Mouse (Mus musculus): ENCODE measurements around the gene Pnlip. TPM values are rescaled to one million over a fixed set of nuclear protein-coding genes. Genes with fewer than 3 reads are reported as not detected.

The Pnlip gene
- not detected for polyA plus RNA-seq (2021)

GRCm38 (mm10) chr19:58652198-58652597 lies at the start of gene Pnlip:
Gene Pnlip, plus strand, starts transcription at chr19:58652498.
- no peak for TF ChIP-seq CTCF (IDR thresholded peaks at IDR 0.05)
- CTCF ChIA-PET: no interaction called here
- in situ Hi-C loops (cut with MboI; ENCODE audit: low pct_unique_long_range_greater_than_20kb): no loop called here
- H3K27me3 ChIP-seq: peaks cover 8% of the 10 kb centered on the region
- no peak for ATAC-seq
- no peak for DNase-seq (ENCODE audit: low read depth, low spot score)
- POLR2A ChIA-PET: no interaction called here

- in situ Hi-C loops (cut with MboI; ENCODE audit: low pct_unique_long_range_greater_than_20kb): no loop called here
- no peak for TF ChIP-seq CTCF (IDR thresholded peaks at IDR 0.05)
- ATAC-seq: peak; percentile 65
- CTCF ChIA-PET: no interaction called here
- POLR2A ChIA-PET: no interaction called here
- no peak for DNase-seq (ENCODE audit: low read depth, low spot score)
- H3K27me3 ChIP-seq: peaks cover 21% of the 10 kb centered on the region
Measured at GRCm38 (mm10) chr19:58609716-58610115, 42.6 kb upstream of the Pnlip start.

GRCm38 (mm10) chr19:58612745-58613144 lies 39.6 kb upstream of the Pnlip start:
- ATAC-seq (no peak), DNase-seq (ENCODE audit: low read depth, low spot score) (no peak)
- peaks cover 24% of the 10 kb centered on the region for H3K27me3 ChIP-seq
- in situ Hi-C loops (cut with MboI; ENCODE audit: low pct_unique_long_range_greater_than_20kb): no loop called here
- CTCF ChIA-PET: no interaction called here
- TF ChIP-seq CTCF (IDR thresholded peaks at IDR 0.05): no peak
- POLR2A ChIA-PET: no interaction called here

- peaks cover 24% of the 10 kb centered on the region for H3K27me3 ChIP-seq
- DNase-seq (ENCODE audit: low read depth, low spot score) (no peak), ATAC-seq (no peak)
- POLR2A ChIA-PET: no interaction called here
- CTCF ChIA-PET: interaction anchor here (1.1 kb wide), 1 partner anchor 10 kb away, joined by 4 read pairs; no protein-coding TSS in a partner anchor
- in situ Hi-C loops (cut with MboI; ENCODE audit: low pct_unique_long_range_greater_than_20kb): no loop called here
- TF ChIP-seq CTCF (IDR thresholded peaks at IDR 0.05): no peak
Measured at GRCm38 (mm10) chr19:58616606-58617005, 35.7 kb upstream of the Pnlip start.

- in situ Hi-C loops (cut with MboI; ENCODE audit: low pct_unique_long_range_greater_than_20kb): loop anchor here (5.0 to 10.0 kb wide), 5 partner anchors 53 to 966 kb away; no protein-coding TSS in a partner anchor
- DNase-seq (ENCODE audit: low read depth, low spot score): no peak
- no peak for ATAC-seq
- H3K27me3 ChIP-seq: peaks cover 15% of the 10 kb centered on the region
- CTCF ChIA-PET: interaction anchor here (1.6 kb wide), 1 partner anchor 28 kb away, joined by 4 read pairs; no protein-coding TSS in a partner anchor
- no peak for TF ChIP-seq CTCF (IDR thresholded peaks at IDR 0.05)
- POLR2A ChIA-PET: interaction anchor here (0.7 kb wide), 1 partner anchor 27 kb away, joined by 5 read pairs; no protein-coding TSS in a partner anchor
Measured at GRCm38 (mm10) chr19:58620661-58621060, 31.6 kb upstream of the Pnlip start.

- POLR2A ChIA-PET: interaction anchor here (0.6 to 0.7 kb wide), 4 partner anchors 154 to 870 kb away, joined by 3 to 6 read pairs (median 5); no protein-coding TSS in a partner anchor
- H3K27me3 ChIP-seq: peaks cover 13% of the 10 kb centered on the region
- TF ChIP-seq CTCF (IDR thresholded peaks at IDR 0.05): no peak
- CTCF ChIA-PET: interaction anchor here (0.7 to 1.6 kb wide), 2 partner anchors 29 to 158 kb away, joined by 3 to 4 read pairs; no protein-coding TSS in a partner anchor
- no peak for ATAC-seq
- in situ Hi-C loops (cut with MboI; ENCODE audit: low pct_unique_long_range_greater_than_20kb): loop anchor here (5.0 to 10.0 kb wide), 5 partner anchors 54 to 967 kb away; no protein-coding TSS in a partner anchor
- DNase-seq (ENCODE audit: low read depth, low spot score): no peak
Measured at GRCm38 (mm10) chr19:58621646-58622045, 30.7 kb upstream of the Pnlip start.

GRCm38 (mm10) chr19:58624799-58625198 lies 27.5 kb upstream of the Pnlip start:
- in situ Hi-C loops (cut with MboI; ENCODE audit: low pct_unique_long_range_greater_than_20kb): loop anchor here (5.0 to 10.0 kb wide), 5 partner anchors 57 to 970 kb away; no protein-coding TSS in a partner anchor
- ChIA-PET CTCF (no interaction called here), POLR2A (no interaction called here)
- no peak for DNase-seq (ENCODE audit: low read depth, low spot score)
- H3K27me3 ChIP-seq: peaks cover 21% of the 10 kb centered on the region
- TF ChIP-seq CTCF (IDR thresholded peaks at IDR 0.05): no peak
- no peak for ATAC-seq

- no peak for DNase-seq (ENCODE audit: low read depth, low spot score)
- no peak for ATAC-seq
- no peak for TF ChIP-seq CTCF (IDR thresholded peaks at IDR 0.05)
- in situ Hi-C loops (cut with MboI; ENCODE audit: low pct_unique_long_range_greater_than_20kb): loop anchor here (10.0 kb wide), 3 partner anchors 811 to 971 kb away; no protein-coding TSS in a partner anchor
- ChIA-PET POLR2A (no interaction called here), CTCF (no interaction called here)
- H3K27me3 ChIP-seq: peaks cover 26% of the 10 kb centered on the region
Measured at GRCm38 (mm10) chr19:58625254-58625947, 26.9 kb upstream of the Pnlip start.

GRCm38 (mm10) chr19:58627406-58628337 lies 24.6 kb upstream of the Pnlip start:
- TF ChIP-seq CTCF (IDR thresholded peaks at IDR 0.05): peak; percentile 71
- DNase-seq (ENCODE audit: low read depth, low spot score) (no peak), ATAC-seq (no peak)
- ChIA-PET CTCF (interaction anchor here (0.7 kb wide), 2 partner anchors 30 to 154 kb away, joined by 3 to 4 read pairs; no protein-coding TSS in a partner anchor), POLR2A (no interaction called here)
- in situ Hi-C loops (cut with MboI; ENCODE audit: low pct_unique_long_range_greater_than_20kb): loop anchor here (10.0 kb wide), 3 partner anchors 813 to 973 kb away; no protein-coding TSS in a partner anchor
- H3K27me3 ChIP-seq: peaks cover 15% of the 10 kb centered on the region

- H3K27me3 ChIP-seq: peaks cover 15% of the 10 kb centered on the region
- ChIA-PET POLR2A (no interaction called here), CTCF (no interaction called here)
- no peak for TF ChIP-seq CTCF (IDR thresholded peaks at IDR 0.05)
- DNase-seq (ENCODE audit: low read depth, low spot score) (no peak), ATAC-seq (no peak)
- in situ Hi-C loops (cut with MboI; ENCODE audit: low pct_unique_long_range_greater_than_20kb): loop anchor here (10.0 kb wide), 3 partner anchors 815 to 975 kb away; no protein-coding TSS in a partner anchor
Measured at GRCm38 (mm10) chr19:58629351-58629773, 22.9 kb upstream of the Pnlip start.

Measured in Patski (cell line).